Mouse (Mus musculus) common myeloid progenitor, adult 5-6 weeks (primary cell): ENCODE results near the gene Ptpn7. TPM values are rescaled to one million over a fixed set of nuclear protein-coding genes. Genes with fewer than 3 reads are reported as not detected.

Source experiments
- ATAC-seq: replicated peaks from 2 replicates; pipeline ENCODE4 v1.8.0; 2016; ENCODE audit warnings: low read depth, mild to moderate bottlenecking, moderate TSS enrichment, inconsistent platforms; ENCODE audit not compliant: poor library complexity, severe bottlenecking
- total RNA-seq: library from RNA; stranded (forward); fragments of 200-1000, 187-1606 nt; gene quantifications from 2 replicates; pipeline ENCODE4 v1.2.3, GENCODE M21; 2017

The Ptpn7 gene
- total RNA-seq, 1 experiment from 2014 or later: 105 TPM

- ATAC-seq: no peak
Measured at GRCm38 (mm10) chr1:135148996-135149395, 16.5 kb downstream of the Ptpn7 start.

GRCm38 (mm10) chr1:135154011-135154410 lies 21.5 kb downstream of the Ptpn7 start:
- no peak for ATAC-seq

- peak; percentile 94 for ATAC-seq
Measured at GRCm38 (mm10) chr1:135154411-135154959, 22.0 kb downstream of the Ptpn7 start.

DNA sequence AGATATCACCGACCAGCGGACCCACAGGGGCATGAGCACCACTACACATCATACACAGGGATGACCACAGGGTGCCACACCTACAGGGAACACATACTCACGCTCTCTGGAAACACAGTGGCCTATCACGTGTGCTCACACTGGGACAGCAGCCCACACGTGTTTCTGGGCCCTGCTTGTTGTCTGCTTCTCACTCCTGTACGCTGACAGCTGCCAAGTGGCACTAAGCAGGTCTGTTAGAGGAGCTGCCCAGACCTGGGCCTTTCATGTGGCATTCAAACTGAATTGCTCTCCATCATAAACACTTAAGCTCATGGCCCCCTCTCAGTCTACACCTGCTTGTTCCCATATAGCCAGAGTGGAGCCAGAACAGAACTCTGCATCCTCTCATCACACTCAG lies 23.8 kb downstream of the Ptpn7 start:
- no peak for ATAC-seq

GRCm38 (mm10) chr1:135158633-135159032 lies 26.1 kb downstream of the Ptpn7 start:
- no peak for ATAC-seq

- no peak for ATAC-seq
Measured at GRCm38 (mm10) chr1:135159074-135159473, 26.6 kb downstream of the Ptpn7 start.

DNA sequence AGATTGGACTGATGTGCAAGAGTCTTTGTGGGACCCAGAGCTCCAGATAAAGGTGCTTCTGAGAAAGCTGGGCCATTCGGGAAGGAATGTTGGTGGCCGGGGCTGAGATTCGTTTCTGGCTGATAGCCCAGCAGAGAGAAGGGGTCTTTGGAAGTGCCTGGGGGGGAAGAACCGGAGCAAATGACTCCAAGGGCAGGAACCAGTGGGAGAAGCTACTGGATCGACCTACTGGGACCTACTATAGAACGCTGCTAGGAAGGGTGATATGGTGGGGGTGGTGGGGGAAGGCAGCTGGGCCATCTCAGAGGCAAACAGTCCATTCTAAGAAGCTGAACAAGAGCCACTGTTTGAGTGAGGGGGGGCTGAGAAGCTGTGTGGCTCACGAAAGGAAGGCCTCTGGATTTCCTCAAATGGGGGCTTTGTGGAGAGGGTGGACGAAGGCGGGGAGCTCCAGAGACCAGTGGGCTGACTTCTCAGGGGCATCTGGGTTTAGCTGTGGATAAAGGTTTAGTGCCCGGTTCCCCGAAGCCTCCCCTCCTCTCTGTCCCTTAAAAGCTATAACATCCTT lies 27.1 kb downstream of the Ptpn7 start:
- ATAC-seq: no peak

GRCm38 (mm10) chr1:135160411-135161050 lies 28.0 kb downstream of the Ptpn7 start:
- ATAC-seq: no peak

DNA sequence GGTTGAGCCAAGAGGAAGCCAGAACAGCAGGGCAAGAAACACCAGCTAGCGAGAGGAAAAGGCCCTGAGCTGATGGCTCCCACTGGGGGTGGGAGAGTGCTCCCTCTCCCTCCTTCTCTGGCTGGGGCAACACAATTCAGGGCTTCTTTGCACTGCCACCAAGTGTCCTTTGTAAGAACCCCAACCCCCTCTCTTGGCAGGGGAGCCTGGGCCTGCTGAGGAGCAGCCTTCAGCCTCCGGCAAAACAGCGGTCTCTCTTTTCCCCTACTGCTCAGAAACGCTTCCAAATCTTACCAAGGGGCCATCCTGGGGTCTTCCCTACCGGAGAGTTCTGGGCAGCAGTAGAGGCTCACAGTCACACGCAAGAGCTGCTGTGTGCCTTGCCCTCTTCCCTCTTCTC lies 30.2 kb downstream of the Ptpn7 start:
- ATAC-seq: no peak

- no peak for ATAC-seq
Measured at GRCm38 (mm10) chr1:135167435-135167834, 34.9 kb downstream of the Ptpn7 start, which contains the start of gene Gpr37l1. Gene Gpr37l1, minus strand, starts transcription at chr1:135167681.

DNA sequence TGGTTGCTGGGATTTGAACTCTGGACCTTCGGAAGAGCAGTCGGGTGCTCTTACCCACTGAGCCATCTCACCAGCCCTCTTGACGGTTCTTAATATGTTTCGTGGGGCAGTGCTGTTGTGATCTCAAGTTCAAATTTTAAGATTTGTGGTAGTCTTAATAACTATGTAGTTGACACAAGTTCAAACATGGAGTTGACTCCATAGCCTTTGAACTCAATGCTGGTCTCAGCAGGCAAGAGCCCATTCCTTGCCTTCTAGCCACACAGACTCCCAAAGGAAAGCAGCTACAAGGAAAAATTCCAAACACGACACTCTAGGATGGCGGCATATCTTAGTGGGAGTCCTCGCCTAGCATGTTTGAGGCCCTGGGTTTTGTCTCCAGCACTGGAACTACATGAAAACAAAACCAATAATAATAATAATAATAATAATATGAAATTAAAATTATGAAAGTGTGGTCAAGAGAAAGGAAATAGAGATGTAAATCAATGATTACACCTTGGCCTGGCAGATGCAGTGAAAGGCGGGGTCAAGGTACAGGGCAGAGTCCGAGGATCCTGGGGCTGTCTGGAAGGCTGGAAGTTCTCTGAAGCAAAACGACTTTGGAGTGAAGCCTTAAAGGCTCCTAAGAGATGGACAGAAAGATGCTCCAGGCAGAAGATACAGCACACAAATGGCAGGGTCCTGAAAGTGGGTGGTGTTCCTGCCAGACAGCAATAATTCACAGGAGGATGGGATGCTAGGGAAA lies 36.1 kb downstream of the Ptpn7 start:
- ATAC-seq: no peak

- ATAC-seq: no peak
Measured at GRCm38 (mm10) chr1:135169556-135170224, 37.2 kb downstream of the Ptpn7 start.

DNA sequence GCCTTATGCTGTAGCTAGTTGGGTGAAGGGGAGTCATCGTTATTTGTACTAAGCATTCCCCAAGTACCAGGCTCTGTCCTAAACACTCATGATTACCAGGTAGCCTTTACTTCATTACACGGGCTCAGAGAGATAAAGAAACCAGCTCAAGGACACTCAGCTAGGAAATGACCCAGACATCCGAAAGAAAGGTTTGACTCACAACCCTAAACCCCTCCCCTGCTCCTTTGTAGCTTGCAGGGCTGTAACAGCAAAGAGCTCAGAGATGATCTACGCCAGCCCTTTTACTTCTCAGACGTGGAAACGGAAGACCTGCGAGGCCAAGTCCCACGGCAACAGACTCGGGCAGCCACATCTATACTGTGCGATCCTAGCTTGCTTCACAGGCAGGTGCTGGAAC lies 37.8 kb downstream of the Ptpn7 start:
- no peak for ATAC-seq

DNA sequence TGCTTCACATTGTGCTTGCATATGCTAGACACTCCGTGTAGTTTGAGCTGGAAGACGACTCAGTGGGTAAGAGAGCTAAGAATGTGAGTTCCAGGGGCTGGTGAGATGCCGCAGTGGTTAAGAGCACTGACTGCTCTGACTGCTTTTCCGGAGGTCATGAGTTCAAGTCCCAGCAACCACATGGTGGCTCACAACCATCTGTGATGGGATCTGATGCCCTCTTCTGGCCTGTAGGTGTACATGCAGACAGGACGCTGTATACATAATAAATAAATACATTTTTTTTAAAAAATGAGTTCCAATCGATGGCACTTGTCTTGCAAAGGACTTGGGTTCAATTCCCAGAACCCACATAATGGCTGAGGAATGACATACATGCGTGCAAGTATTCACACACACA lies 38.7 kb downstream of the Ptpn7 start:
- ATAC-seq: no peak

GRCm38 (mm10) chr1:135171984-135172383 lies 39.5 kb downstream of the Ptpn7 start:
- ATAC-seq: peak; percentile 76

DNA sequence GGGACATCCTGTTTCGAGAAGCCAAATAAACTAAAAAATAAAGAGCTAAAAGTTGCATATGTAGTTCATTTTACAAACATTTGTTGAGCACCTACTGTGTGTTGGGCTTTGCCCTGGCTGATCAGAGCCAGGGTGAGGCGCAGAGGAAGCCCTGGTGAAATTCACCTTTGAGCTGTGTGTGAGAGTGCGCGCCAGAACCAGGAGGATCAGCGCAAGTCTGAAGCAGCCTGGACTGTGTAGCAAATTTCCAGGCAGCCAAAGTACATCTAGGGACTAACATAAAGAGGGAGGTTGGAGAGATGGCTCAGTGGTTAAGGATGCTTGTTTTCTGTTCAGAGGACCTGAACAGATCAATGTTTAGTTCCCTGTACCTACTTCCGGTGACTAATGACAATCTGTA lies 40.8 kb downstream of the Ptpn7 start:
- no peak for ATAC-seq

GRCm38 (mm10) chr1:135175176-135175575 lies 42.7 kb downstream of the Ptpn7 start:
- ATAC-seq: no peak

GRCm38 (mm10) chr1:135177724-135178123 lies 45.2 kb downstream of the Ptpn7 start:
- ATAC-seq: no peak

- ATAC-seq: no peak
Measured at GRCm38 (mm10) chr1:135178863-135179262, 46.4 kb downstream of the Ptpn7 start.

GRCm38 (mm10) chr1:135180830-135181229 lies 48.3 kb downstream of the Ptpn7 start:
- ATAC-seq: no peak

DNA sequence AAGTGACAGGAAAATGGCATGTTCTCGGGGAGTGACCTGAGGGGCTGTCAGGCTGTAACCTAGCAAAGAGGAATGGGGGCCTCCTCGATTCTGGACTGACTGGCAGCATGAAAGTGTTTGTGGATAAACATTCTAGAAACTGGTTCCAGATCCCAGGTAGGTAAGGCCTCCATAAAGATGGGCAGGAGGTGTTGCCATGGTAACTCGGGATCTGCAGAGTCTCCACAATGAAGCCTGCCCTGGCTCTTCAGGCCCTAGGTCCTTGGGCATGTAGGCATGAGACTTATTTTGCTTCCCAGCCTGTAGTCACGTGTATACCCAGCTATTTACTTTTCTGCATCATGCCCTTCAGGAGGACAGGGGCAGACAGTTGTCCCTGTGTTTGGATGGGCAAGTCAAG lies 48.8 kb downstream of the Ptpn7 start:
- ATAC-seq: no peak
